Mouse (Mus musculus): Measurements from ENCODE around the gene Dip2b. TPM values are rescaled to one million over a fixed set of nuclear protein-coding genes. Genes with fewer than 3 reads are reported as not detected.

Gene Dip2b
- polyA plus RNA-seq, 1 experiment: 21.4 TPM

- Histone ChIP-seq H3K36me3 (ENCODE audit: control insufficient read depth, insufficient read depth, low read length, poor library complexity, severe bottlenecking) (no peaks in the 10 kb centered on the region), H3K27ac (ENCODE audit: insufficient read depth, low read length) (peak overlapping the region; percentile 45; the same call in 1 of the 2 replicates), H3K4me1 (ENCODE audit: control insufficient read depth, insufficient read depth, low read length) (peaks cover 14% of the 10 kb centered on the region), H3K9ac (ENCODE audit: low read depth, poor library complexity, severe bottlenecking) (no peak overlapping the region), H3K27me3 (ENCODE audit: control insufficient read depth, insufficient read depth, low read length, poor library complexity, severe bottlenecking) (no peaks in the 10 kb centered on the region), H3K9me3 (replicated peaks; ENCODE audit: control insufficient read depth, insufficient read depth, low read length, poor library complexity, severe bottlenecking) (no peaks in the 10 kb centered on the region), H3K4me3 (ENCODE audit: low read depth, low read length) (no peak overlapping the region)
- TF ChIP-seq CTCF (IDR thresholded peaks at IDR 0.05; ENCODE audit: low read depth, low read length) (no peak), EP300 (IDR thresholded peaks at IDR 0.05; ENCODE audit: insufficient read depth, low read depth, low read length) (no peak), POLR2A (IDR thresholded peaks at IDR 0.05; ENCODE audit: insufficient read depth, low read length) (no peak)
Measured at GRCm38 (mm10) chr15:100063229-100063773, 24.8 kb downstream of the Dip2b start.

- Histone ChIP-seq H3K4me3 (ENCODE audit: low read depth, low read length) (no peak overlapping the region), H3K4me1 (ENCODE audit: control insufficient read depth, insufficient read depth, low read length) (peaks cover 9% of the 10 kb centered on the region), H3K9me3 (replicated peaks; ENCODE audit: control insufficient read depth, insufficient read depth, low read length, poor library complexity, severe bottlenecking) (no peaks in the 10 kb centered on the region), H3K27ac (ENCODE audit: insufficient read depth, low read length) (no peak overlapping the region), H3K36me3 (ENCODE audit: control insufficient read depth, insufficient read depth, low read length, poor library complexity, severe bottlenecking) (no peaks in the 10 kb centered on the region), H3K9ac (ENCODE audit: low read depth, poor library complexity, severe bottlenecking) (no peak overlapping the region), H3K27me3 (ENCODE audit: control insufficient read depth, insufficient read depth, low read length, poor library complexity, severe bottlenecking) (no peaks in the 10 kb centered on the region)
- TF ChIP-seq EP300 (IDR thresholded peaks at IDR 0.05; ENCODE audit: insufficient read depth, low read depth, low read length) (no peak), POLR2A (IDR thresholded peaks at IDR 0.05; ENCODE audit: insufficient read depth, low read length) (no peak), CTCF (IDR thresholded peaks at IDR 0.05; ENCODE audit: low read depth, low read length) (no peak)
Measured at GRCm38 (mm10) chr15:100066702-100067101, 28.2 kb downstream of the Dip2b start.

GRCm38 (mm10) chr15:100069101-100069500, 30.6 kb downstream of the Dip2b start:
- TF ChIP-seq EP300 (IDR thresholded peaks at IDR 0.05; ENCODE audit: insufficient read depth, low read depth, low read length): no peak
- no peak for TF ChIP-seq CTCF (IDR thresholded peaks at IDR 0.05; ENCODE audit: low read depth, low read length)
- no peak for TF ChIP-seq POLR2A (IDR thresholded peaks at IDR 0.05; ENCODE audit: insufficient read depth, low read length)
- H3K36me3 ChIP-seq (ENCODE audit: control insufficient read depth, insufficient read depth, low read length, poor library complexity, severe bottlenecking): no peaks in the 10 kb centered on the region
- H3K27me3 ChIP-seq (ENCODE audit: control insufficient read depth, insufficient read depth, low read length, poor library complexity, severe bottlenecking): no peaks in the 10 kb centered on the region
- H3K9ac ChIP-seq (ENCODE audit: low read depth, poor library complexity, severe bottlenecking): no peak overlapping the region
- no peak overlapping the region for H3K27ac ChIP-seq (ENCODE audit: insufficient read depth, low read length)
- H3K9me3 ChIP-seq (replicated peaks; ENCODE audit: control insufficient read depth, insufficient read depth, low read length, poor library complexity, severe bottlenecking): no peaks in the 10 kb centered on the region
- no peak overlapping the region for H3K4me3 ChIP-seq (ENCODE audit: low read depth, low read length)
- H3K4me1 ChIP-seq (ENCODE audit: control insufficient read depth, insufficient read depth, low read length): no peaks in the 10 kb centered on the region

- H3K36me3 ChIP-seq (ENCODE audit: control insufficient read depth, insufficient read depth, low read length, poor library complexity, severe bottlenecking): no peaks in the 10 kb centered on the region
- H3K9me3 ChIP-seq (replicated peaks; ENCODE audit: control insufficient read depth, insufficient read depth, low read length, poor library complexity, severe bottlenecking): no peaks in the 10 kb centered on the region
- TF ChIP-seq POLR2A (IDR thresholded peaks at IDR 0.05; ENCODE audit: insufficient read depth, low read length) (no peak), EP300 (IDR thresholded peaks at IDR 0.05; ENCODE audit: insufficient read depth, low read depth, low read length) (no peak), CTCF (IDR thresholded peaks at IDR 0.05; ENCODE audit: low read depth, low read length) (no peak)
- no peak overlapping the region for H3K27ac ChIP-seq (ENCODE audit: insufficient read depth, low read length)
- H3K9ac ChIP-seq (ENCODE audit: low read depth, poor library complexity, severe bottlenecking): no peak overlapping the region
- peaks cover 2% of the 10 kb centered on the region for H3K4me1 ChIP-seq (ENCODE audit: control insufficient read depth, insufficient read depth, low read length)
- no peaks in the 10 kb centered on the region for H3K27me3 ChIP-seq (ENCODE audit: control insufficient read depth, insufficient read depth, low read length, poor library complexity, severe bottlenecking)
- H3K4me3 ChIP-seq (ENCODE audit: low read depth, low read length): no peak overlapping the region
Measured at GRCm38 (mm10) chr15:100070021-100070420, 31.6 kb downstream of the Dip2b start.

- H3K4me1 ChIP-seq (ENCODE audit: control insufficient read depth, insufficient read depth, low read length): peaks cover 2% of the 10 kb centered on the region
- no peaks in the 10 kb centered on the region for H3K9me3 ChIP-seq (replicated peaks; ENCODE audit: control insufficient read depth, insufficient read depth, low read length, poor library complexity, severe bottlenecking)
- H3K9ac ChIP-seq (ENCODE audit: low read depth, poor library complexity, severe bottlenecking): no peak overlapping the region
- no peaks in the 10 kb centered on the region for H3K36me3 ChIP-seq (ENCODE audit: control insufficient read depth, insufficient read depth, low read length, poor library complexity, severe bottlenecking)
- H3K27me3 ChIP-seq (ENCODE audit: control insufficient read depth, insufficient read depth, low read length, poor library complexity, severe bottlenecking): no peaks in the 10 kb centered on the region
- H3K27ac ChIP-seq (ENCODE audit: insufficient read depth, low read length): no peak overlapping the region
- H3K4me3 ChIP-seq (ENCODE audit: low read depth, low read length): no peak overlapping the region
- no peak for TF ChIP-seq POLR2A (IDR thresholded peaks at IDR 0.05; ENCODE audit: insufficient read depth, low read length)
- TF ChIP-seq CTCF (IDR thresholded peaks at IDR 0.05; ENCODE audit: low read depth, low read length): no peak
- TF ChIP-seq EP300 (IDR thresholded peaks at IDR 0.05; ENCODE audit: insufficient read depth, low read depth, low read length): no peak
Measured at GRCm38 (mm10) chr15:100071819-100072218, 33.4 kb downstream of the Dip2b start.

- Histone ChIP-seq H3K9me3 (replicated peaks; ENCODE audit: control insufficient read depth, insufficient read depth, low read length, poor library complexity, severe bottlenecking) (no peaks in the 10 kb centered on the region), H3K9ac (ENCODE audit: low read depth, poor library complexity, severe bottlenecking) (no peak overlapping the region), H3K27me3 (ENCODE audit: control insufficient read depth, insufficient read depth, low read length, poor library complexity, severe bottlenecking) (no peaks in the 10 kb centered on the region), H3K4me1 (ENCODE audit: control insufficient read depth, insufficient read depth, low read length) (peaks cover 2% of the 10 kb centered on the region), H3K4me3 (ENCODE audit: low read depth, low read length) (no peak overlapping the region), H3K27ac (ENCODE audit: insufficient read depth, low read length) (no peak overlapping the region), H3K36me3 (ENCODE audit: control insufficient read depth, insufficient read depth, low read length, poor library complexity, severe bottlenecking) (no peaks in the 10 kb centered on the region)
- TF ChIP-seq CTCF (IDR thresholded peaks at IDR 0.05; ENCODE audit: low read depth, low read length): no peak
Measured at GRCm38 (mm10) chr15:100073696-100074453, 35.4 kb downstream of the Dip2b start.

All from ES-Bruce4 (cell line).